Mouse (Mus musculus): ENCODE results near the gene Apba1.

Gene Apba1

DNA sequence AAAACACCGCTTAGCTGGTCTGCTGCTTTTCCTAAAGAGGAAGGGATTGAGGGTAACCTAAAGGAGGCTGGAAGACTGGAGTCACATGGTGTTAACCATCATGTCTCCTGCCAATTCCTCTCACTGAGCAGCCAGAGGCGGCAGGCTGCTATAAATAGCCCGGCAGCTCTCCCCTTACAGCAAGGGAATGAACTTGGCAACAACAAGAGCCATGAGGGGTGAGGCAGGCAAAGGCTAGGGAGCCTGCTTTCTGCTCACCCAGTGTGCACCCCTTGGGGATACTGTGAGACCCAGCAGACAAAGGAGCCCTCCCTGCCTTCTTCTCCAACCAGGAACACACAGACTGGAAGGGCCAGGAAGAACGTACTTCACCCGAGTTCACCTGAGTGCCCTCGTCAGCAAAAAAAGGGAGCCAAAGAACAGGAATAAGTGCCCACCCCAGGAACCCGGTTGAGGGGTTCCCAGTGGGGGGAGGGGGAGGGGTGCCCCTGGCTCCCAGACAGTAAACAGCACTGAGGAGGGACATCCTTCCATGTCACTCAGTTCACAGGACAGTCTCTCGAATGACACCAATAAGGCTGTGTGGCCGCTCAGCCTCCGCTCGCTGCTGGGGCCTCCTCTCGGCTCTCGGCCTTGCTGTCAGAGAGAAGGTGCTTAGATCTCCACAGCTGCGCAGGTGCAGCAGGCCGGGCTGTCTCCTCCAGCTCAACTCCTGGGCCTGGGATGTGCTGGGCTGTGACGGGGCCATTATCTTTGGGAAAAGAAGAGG lies 214.4 kb downstream of the Apba1 start:
- no peak for DNase-seq (ENCODE audit: low spot score)

- no peak for DNase-seq (ENCODE audit: low spot score)
Observed at GRCm38 (mm10) chr19:23977901-23978443, 219.3 kb downstream of the Apba1 start.

GRCm38 (mm10) chr19:23980598-23980997 lies 221.9 kb downstream of the Apba1 start:
- DNase-seq (ENCODE audit: low spot score), result no peak

DNA sequence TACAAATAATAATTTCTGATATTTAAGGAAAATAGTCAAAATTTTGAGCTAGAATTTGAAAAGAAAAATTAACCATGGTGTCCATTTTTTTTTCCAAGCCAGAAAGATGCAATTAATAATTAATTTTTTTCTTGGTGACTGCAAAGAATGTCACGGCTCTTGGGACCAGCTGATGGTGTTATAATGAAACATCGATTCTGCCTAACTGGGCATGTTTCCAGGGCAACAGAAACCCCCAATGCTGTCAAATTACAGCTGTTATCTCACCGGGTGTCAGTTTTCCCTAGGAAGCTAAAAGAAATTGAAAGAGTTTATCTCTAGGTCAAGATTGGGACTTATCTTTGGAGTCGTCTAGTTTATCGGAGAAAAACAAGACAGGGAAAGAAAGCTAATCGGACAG lies 225.5 kb downstream of the Apba1 start:
- no peak for DNase-seq (ENCODE audit: low spot score)

GRCm38 (mm10) chr19:23987291-23987690 lies 228.6 kb downstream of the Apba1 start:
- DNase-seq (ENCODE audit: low spot score), result no peak

GRCm38 (mm10) chr19:23988166-23988565 lies 229.5 kb downstream of the Apba1 start:
- no peak for DNase-seq (ENCODE audit: low spot score)

DNA sequence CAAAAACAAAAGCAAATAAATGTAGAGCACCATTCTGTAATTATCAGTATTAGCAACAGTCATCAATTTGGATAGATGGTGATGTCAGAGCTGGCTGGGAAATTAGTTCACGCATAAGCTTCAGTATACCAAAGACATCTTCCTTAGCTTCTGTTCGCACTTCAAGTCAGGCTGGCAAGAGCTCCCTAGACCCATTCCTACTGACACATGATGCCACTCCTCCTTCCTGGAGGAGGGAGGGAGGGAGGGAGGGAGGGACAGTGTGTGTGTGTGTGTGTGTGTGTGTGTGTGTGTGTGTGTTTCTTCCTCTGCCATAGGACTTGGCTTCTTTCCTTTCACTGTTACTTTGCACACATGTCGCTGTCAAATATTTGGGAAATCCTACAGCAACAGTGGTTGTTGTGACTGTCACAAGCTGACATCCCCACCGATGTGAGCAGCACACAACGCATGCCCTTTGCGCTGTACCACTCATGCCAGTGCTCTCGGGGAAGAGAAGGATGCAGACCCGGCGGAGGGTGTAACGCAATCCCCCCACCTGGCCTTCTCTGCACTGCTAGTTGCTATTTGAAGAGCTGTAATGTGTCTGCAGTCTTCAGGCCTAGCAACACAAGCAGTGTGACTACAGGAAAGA lies 237.2 kb downstream of the Apba1 start:
- no peak for DNase-seq (ENCODE audit: low spot score)

Measured in T-cell, adult 2 months (primary cell).